Mouse (Mus musculus): Measurements from ENCODE around the gene Slc22a15. TPM values are rescaled to one million over a fixed set of nuclear protein-coding genes. Genes with fewer than 3 reads are reported as not detected.

The Slc22a15 gene
- polyA plus RNA-seq, 1 experiment from 2014 or later: 4.1 TPM

- DNase-seq (ENCODE audit: low spot score): no peak
- Histone ChIP-seq H3K27me3 (ENCODE audit: control insufficient read depth, insufficient read depth, low read length) (no peaks in the 10 kb centered on the region), H3K4me1 (replicated peaks; ENCODE audit: control insufficient read depth, insufficient read depth) (0 out of 2 replicates have a peak, but pooled peaks cover 3% of the 10 kb centered on the region), H3K27ac (replicated peaks) (no peak overlapping the region), H3K4me3 (ENCODE audit: low read depth, low read length) (no peak overlapping the region), H3K36me3 (ENCODE audit: control insufficient read depth, insufficient read depth, low read length) (no peaks in the 10 kb centered on the region), H3K9me3 (ENCODE audit: control insufficient read depth, low read length) (no peaks in the 10 kb centered on the region), H3K9ac (ENCODE audit: low read length) (no peak overlapping the region), H3K4me2 (replicated peaks; ENCODE audit: low read depth) (no peak overlapping the region)
- TF ChIP-seq CTCF (IDR thresholded peaks at IDR 0.05; ENCODE audit: low read depth) (no peak), EP300 (optimal IDR thresholded peaks at IDR 0.05) (no peak)
- ATAC-seq (ENCODE audit: low FRiP score, low TSS enrichment): no peak
Measured at GRCm38 (mm10) chr3:101926636-101927035, 2.4 kb upstream of the Slc22a15 start.

DNA sequence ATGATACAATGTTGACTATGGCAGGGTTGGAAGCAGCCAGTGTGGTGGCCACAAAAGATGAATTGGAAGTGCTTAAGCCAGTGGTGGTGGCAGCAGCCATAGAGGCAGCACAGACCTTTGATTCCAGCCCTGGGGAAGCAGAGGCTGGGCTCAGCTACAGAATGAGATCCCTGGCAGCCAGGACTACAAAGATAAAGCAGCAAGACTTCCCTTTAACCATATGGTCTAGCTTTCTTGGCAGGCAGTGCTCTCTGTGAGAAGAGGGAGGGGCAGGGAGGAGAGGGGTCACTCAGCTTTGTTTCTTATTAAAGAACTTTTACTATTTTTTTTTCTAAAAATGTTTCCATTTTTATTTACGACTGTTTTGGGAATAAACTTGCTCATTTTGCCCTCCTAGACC lies 1.4 kb upstream of the Slc22a15 start:
- no peak overlapping the region for H3K27ac ChIP-seq (replicated peaks)
- no peaks in the 10 kb centered on the region for H3K27me3 ChIP-seq (ENCODE audit: control insufficient read depth, insufficient read depth, low read length)
- ATAC-seq (ENCODE audit: low FRiP score, low TSS enrichment) (no peak), DNase-seq (ENCODE audit: low spot score) (no peak)
- WGBS: 63% methylated on average over 1 of the region's 1 CpGs
- no peak overlapping the region for H3K9ac ChIP-seq (ENCODE audit: low read length)
- H3K4me1 ChIP-seq (replicated peaks; ENCODE audit: control insufficient read depth, insufficient read depth): 0 out of 2 replicates have a peak, but pooled peaks cover 3% of the 10 kb centered on the region
- H3K36me3 ChIP-seq (ENCODE audit: control insufficient read depth, insufficient read depth, low read length): no peaks in the 10 kb centered on the region
- no peak overlapping the region for H3K4me3 ChIP-seq (ENCODE audit: low read depth, low read length)
- H3K4me2 ChIP-seq (replicated peaks; ENCODE audit: low read depth): no peak overlapping the region
- H3K9me3 ChIP-seq (ENCODE audit: control insufficient read depth, low read length): no peaks in the 10 kb centered on the region
- TF ChIP-seq EP300 (optimal IDR thresholded peaks at IDR 0.05): no peak
- TF ChIP-seq CTCF (IDR thresholded peaks at IDR 0.05; ENCODE audit: low read depth): no peak

GRCm38 (mm10) chr3:101922366-101922765 lies 1.9 kb downstream of the Slc22a15 start:
- H3K4me3 ChIP-seq (ENCODE audit: low read depth, low read length): no peak overlapping the region
- no peak overlapping the region for H3K9ac ChIP-seq (ENCODE audit: low read length)
- 51% methylated on average over 7 of the region's 7 CpGs for WGBS
- H3K27me3 ChIP-seq (ENCODE audit: control insufficient read depth, insufficient read depth, low read length): no peaks in the 10 kb centered on the region
- no peak overlapping the region for H3K27ac ChIP-seq (replicated peaks)
- no peak overlapping the region for H3K4me2 ChIP-seq (replicated peaks; ENCODE audit: low read depth)
- DNase-seq (ENCODE audit: low spot score) (no peak), ATAC-seq (ENCODE audit: low FRiP score, low TSS enrichment) (no peak)
- no peaks in the 10 kb centered on the region for H3K9me3 ChIP-seq (ENCODE audit: control insufficient read depth, low read length)
- no peak for TF ChIP-seq CTCF (IDR thresholded peaks at IDR 0.05; ENCODE audit: low read depth)
- H3K36me3 ChIP-seq (ENCODE audit: control insufficient read depth, insufficient read depth, low read length): no peaks in the 10 kb centered on the region
- H3K4me1 ChIP-seq (replicated peaks; ENCODE audit: control insufficient read depth, insufficient read depth): 0 out of 2 replicates have a peak, but pooled peaks cover 3% of the 10 kb centered on the region

DNA sequence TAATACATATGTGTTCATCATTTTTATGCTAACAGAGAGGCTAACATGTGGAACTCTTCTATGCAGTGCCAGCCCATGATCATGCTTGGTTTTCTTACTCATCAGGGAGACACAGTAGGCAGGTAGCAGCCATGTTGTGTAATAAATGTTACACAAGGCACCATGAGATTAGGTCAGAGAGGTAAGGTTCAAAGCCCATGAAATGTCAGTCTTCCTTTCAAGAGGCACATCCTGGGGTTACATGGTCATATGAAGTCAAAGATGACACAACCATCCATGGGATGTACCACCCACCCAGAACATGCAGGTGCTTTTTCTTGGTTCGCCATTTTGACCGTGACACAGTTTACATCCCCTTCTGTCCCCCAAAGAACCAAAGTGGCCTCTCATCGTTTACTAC lies 5.7 kb downstream of the Slc22a15 start:
- no peak for DNase-seq (ENCODE audit: low spot score)
- Histone ChIP-seq H3K9ac (ENCODE audit: low read length) (no peak overlapping the region), H3K4me2 (replicated peaks; ENCODE audit: low read depth) (no peak overlapping the region), H3K27me3 (ENCODE audit: control insufficient read depth, insufficient read depth, low read length) (no peaks in the 10 kb centered on the region), H3K9me3 (ENCODE audit: control insufficient read depth, low read length) (no peaks in the 10 kb centered on the region), H3K4me3 (ENCODE audit: low read depth, low read length) (no peak overlapping the region), H3K36me3 (ENCODE audit: control insufficient read depth, insufficient read depth, low read length) (peaks cover 8% of the 10 kb centered on the region; the same call in 1 of the 2 replicates), H3K27ac (replicated peaks) (no peak overlapping the region), H3K4me1 (replicated peaks; ENCODE audit: control insufficient read depth, insufficient read depth) (0 out of 2 replicates have a peak, but pooled peaks cover 3% of the 10 kb centered on the region)
- TF ChIP-seq EP300 (optimal IDR thresholded peaks at IDR 0.05) (no peak), CTCF (IDR thresholded peaks at IDR 0.05; ENCODE audit: low read depth) (no peak)
- 95% methylated on average over 3 of the region's 3 CpGs for WGBS
- no peak for ATAC-seq (ENCODE audit: low FRiP score, low TSS enrichment)

GRCm38 (mm10) chr3:101917665-101918064 lies 6.6 kb downstream of the Slc22a15 start:
- no peaks in the 10 kb centered on the region for H3K9me3 ChIP-seq (ENCODE audit: control insufficient read depth, low read length)
- H3K4me3 ChIP-seq (ENCODE audit: low read depth, low read length): no peak overlapping the region
- H3K27ac ChIP-seq (replicated peaks): no peak overlapping the region
- no peak overlapping the region for H3K4me2 ChIP-seq (replicated peaks; ENCODE audit: low read depth)
- no peaks in the 10 kb centered on the region for H3K27me3 ChIP-seq (ENCODE audit: control insufficient read depth, insufficient read depth, low read length)
- no peaks in the 10 kb centered on the region for H3K4me1 ChIP-seq (replicated peaks; ENCODE audit: control insufficient read depth, insufficient read depth)
- WGBS: 33% methylated on average over 3 of the region's 3 CpGs
- no peak overlapping the region for H3K9ac ChIP-seq (ENCODE audit: low read length)
- DNase-seq (ENCODE audit: low spot score): no peak
- peaks cover 8% of the 10 kb centered on the region; the same call in 1 of the 2 replicates for H3K36me3 ChIP-seq (ENCODE audit: control insufficient read depth, insufficient read depth, low read length)
- no peak for ATAC-seq (ENCODE audit: low FRiP score, low TSS enrichment)
- TF ChIP-seq EP300 (optimal IDR thresholded peaks at IDR 0.05) (no peak), CTCF (IDR thresholded peaks at IDR 0.05; ENCODE audit: low read depth) (no peak)

DNA sequence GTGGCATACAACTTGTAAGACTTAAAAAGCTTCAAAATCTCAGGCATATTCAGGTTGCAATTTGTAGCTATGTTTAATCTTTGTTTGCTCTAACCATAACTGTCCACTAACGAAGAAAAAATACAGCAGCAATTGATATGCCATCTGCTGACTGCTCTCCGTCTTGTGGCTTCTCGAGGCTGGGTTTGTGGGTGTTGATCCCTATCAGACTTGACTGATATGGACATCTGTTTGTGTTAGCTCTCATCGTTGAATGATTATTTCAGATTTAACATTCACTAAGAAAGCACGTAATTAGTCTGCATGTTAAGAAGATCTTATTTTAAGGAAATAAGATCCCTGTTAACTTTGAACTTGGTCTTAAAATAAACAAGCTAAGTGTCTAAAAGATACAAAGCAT lies 7.7 kb downstream of the Slc22a15 start:
- TF ChIP-seq EP300 (optimal IDR thresholded peaks at IDR 0.05): no peak
- TF ChIP-seq CTCF (IDR thresholded peaks at IDR 0.05; ENCODE audit: low read depth): no peak
- Histone ChIP-seq H3K4me3 (ENCODE audit: low read depth, low read length) (no peak overlapping the region), H3K9ac (ENCODE audit: low read length) (no peak overlapping the region), H3K4me1 (replicated peaks; ENCODE audit: control insufficient read depth, insufficient read depth) (no peaks in the 10 kb centered on the region), H3K4me2 (replicated peaks; ENCODE audit: low read depth) (no peak overlapping the region), H3K27me3 (ENCODE audit: control insufficient read depth, insufficient read depth, low read length) (no peaks in the 10 kb centered on the region), H3K27ac (replicated peaks) (no peak overlapping the region), H3K36me3 (ENCODE audit: control insufficient read depth, insufficient read depth, low read length) (peaks cover 8% of the 10 kb centered on the region; the same call in 1 of the 2 replicates), H3K9me3 (ENCODE audit: control insufficient read depth, low read length) (no peaks in the 10 kb centered on the region)
- 67% methylated on average over 5 of the region's 5 CpGs for WGBS
- no peak for ATAC-seq (ENCODE audit: low FRiP score, low TSS enrichment)
- DNase-seq (ENCODE audit: low spot score): no peak
